Mouse (Mus musculus) intestine, embryonic 16.5 days (tissue): ENCODE results near the gene Golga5. TPM values are rescaled to one million over a fixed set of nuclear protein-coding genes. Genes with fewer than 3 reads are reported as not detected.
A peak's percentile ranks its signal among the peaks of the same experiment; 100 is the strongest.

Source experiments
- ATAC-seq: fragments of 200-750 bp; cut with Nextera tagmentation; 2 replicates; pipeline ENCODE4 v1.8.0; 2017; ENCODE audit warnings: moderate TSS enrichment, moderate library complexity
- H3K27ac ChIP-seq: fragments of 300-500 bp; sonication (generic); 2 replicates; pipeline ENCODE4 v1.5.1; 2014; ENCODE audit warnings: mild to moderate bottlenecking, low read length
- H3K27me3 ChIP-seq: fragments of 300-500 bp; sonication (generic); replicated peaks from 2 replicates; pipeline ENCODE4 v1.6.1; 2014; ENCODE audit warnings: low read length, control low read depth, mixed read lengths; ENCODE audit not compliant: control insufficient read depth, insufficient read depth
- H3K36me3 ChIP-seq: fragments of 300-500 bp; sonication (generic); 2 replicates; pipeline ENCODE4 v1.6.1; 2014; ENCODE audit warnings: low read length, control low read depth; ENCODE audit not compliant: control insufficient read depth, insufficient read depth
- H3K4me1 ChIP-seq: fragments of 300-500 bp; sonication (generic); 2 replicates; pipeline ENCODE4 v1.6.1; 2014; ENCODE audit warnings: low read length, control low read depth, mixed read lengths; ENCODE audit not compliant: control insufficient read depth, insufficient read depth
- H3K4me2 ChIP-seq: fragments of 300-500 bp; sonication (generic); 2 replicates; pipeline ENCODE4 v1.6.1; 2014; ENCODE audit warnings: low read depth, low read length, control low read depth
- H3K4me3 ChIP-seq: fragments of 300-500 bp; sonication (generic); 2 replicates; pipeline ENCODE4 v1.5.1; 2014; ENCODE audit warnings: mild to moderate bottlenecking, low read length
- H3K9ac ChIP-seq: fragments of 300-500 bp; sonication (generic); 2 replicates; pipeline ENCODE4 v1.6.1; 2014; ENCODE audit warnings: low read depth, low read length
- H3K9me3 ChIP-seq: fragments of 300-500 bp; sonication (generic); 2 replicates; pipeline ENCODE4 v1.6.1; 2016; ENCODE audit warnings: low read length, control low read depth; ENCODE audit not compliant: control insufficient read depth
- WGBS: fragments of 180-500 bp; shearing (Covaris S2); extraction: QIAGEN DNeasy Blood & Tissue Kit; methylation state at CpG from one replicate; pipeline ENCODE4 v1.1.7; 2014; 5-methylcytosine and 5-hydroxymethylcytosine counted together
- polyA plus RNA-seq: library from polyadenylated mRNA; unstranded; fragments of >200 nt; fragmentation: Nextera tagmentation; extraction: Ambion mirVana; gene quantifications from 2 replicates; pipeline ENCODE4 v1.2.1, GENCODE M21; 2015

Golga5 gene
- polyA plus RNA-seq, 1 experiment from 2014 or later: 31.3 TPM

DNA sequence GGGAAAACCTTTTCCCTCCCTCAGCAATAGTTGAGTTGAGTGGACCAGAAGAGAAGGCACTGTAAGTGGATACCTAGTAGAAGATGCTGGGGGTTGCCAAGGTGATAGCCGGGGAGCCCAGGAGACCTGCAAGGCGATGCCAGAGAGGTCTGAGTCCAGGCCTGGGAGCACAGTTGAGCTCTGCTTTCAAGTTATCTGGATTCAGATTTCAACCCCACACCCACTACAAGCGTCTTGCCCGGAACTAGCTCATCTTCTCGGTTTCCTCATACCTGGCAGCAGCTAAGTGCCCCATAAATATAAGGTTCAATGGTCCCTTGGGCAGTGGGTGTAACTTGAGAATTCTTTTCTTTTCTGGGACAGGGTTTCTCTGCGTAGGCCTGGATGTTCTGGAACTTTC is 27.8 kb upstream of the Golga5 start:
- WGBS: 78% methylated on average over 6 of the region's 6 CpGs
- Histone ChIP-seq H3K9me3 (no peaks in the 10 kb centered on the region), H3K4me3 (no peak overlapping the region), H3K4me1 (peaks cover 3% of the 10 kb centered on the region; the same call in 1 of the 2 replicates), H3K27me3 (no peaks in the 10 kb centered on the region), H3K4me2 (no peak overlapping the region), H3K27ac (no peak overlapping the region), H3K36me3 (no peaks in the 10 kb centered on the region), H3K9ac (no peak overlapping the region)
- ATAC-seq: no peak

DNA sequence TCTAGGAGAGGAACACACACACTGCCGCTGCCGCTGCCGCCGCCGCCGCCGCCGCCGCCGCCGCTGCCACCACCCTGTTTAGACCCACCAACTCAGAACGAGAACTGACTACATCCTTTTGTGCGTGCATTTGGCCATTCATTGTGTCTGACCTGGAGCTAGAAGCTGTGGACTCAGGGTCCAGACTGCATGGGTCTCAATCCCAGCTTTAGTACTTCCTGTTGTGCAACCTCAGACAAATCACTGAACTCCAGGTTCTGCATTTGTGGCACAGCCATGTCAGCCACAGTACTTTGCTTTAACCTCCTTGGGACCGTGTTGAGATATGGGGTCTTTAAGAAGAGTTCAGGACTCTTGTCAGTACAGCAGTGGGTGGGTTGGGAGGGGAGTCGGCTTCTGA is 26.3 kb upstream of the Golga5 start:
- ATAC-seq: no peak
- H3K4me2 ChIP-seq: no peak overlapping the region
- H3K36me3 ChIP-seq: no peaks in the 10 kb centered on the region
- no peak overlapping the region for H3K27ac ChIP-seq
- H3K4me1 ChIP-seq: peaks cover 3% of the 10 kb centered on the region; the same call in 1 of the 2 replicates
- no peaks in the 10 kb centered on the region for H3K9me3 ChIP-seq
- no peak overlapping the region for H3K4me3 ChIP-seq
- no peaks in the 10 kb centered on the region for H3K27me3 ChIP-seq
- H3K9ac ChIP-seq: no peak overlapping the region
- WGBS: 91% methylated on average over 15 of the region's 15 CpGs

DNA sequence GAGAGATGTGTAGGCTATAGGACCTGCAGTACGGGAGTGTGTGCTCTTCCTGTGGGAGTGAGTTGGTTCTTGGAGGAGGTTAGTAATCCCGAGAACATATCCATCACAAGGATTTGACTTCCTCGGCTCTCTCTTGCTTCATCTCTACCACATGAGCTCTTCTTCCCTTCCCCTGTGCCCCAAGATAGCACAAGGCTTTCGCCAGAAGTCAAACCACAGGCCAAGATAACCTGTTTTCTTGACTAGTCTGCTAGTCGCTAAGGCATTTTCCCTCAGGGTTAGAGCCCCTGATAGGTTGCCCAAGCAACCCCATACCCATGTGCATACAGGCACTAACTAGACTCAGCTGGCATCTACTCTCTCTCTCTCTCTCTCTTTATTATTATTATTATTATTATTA is 25.3 kb upstream of the Golga5 start:
- Histone ChIP-seq H3K27ac (no peak overlapping the region), H3K9ac (no peak overlapping the region), H3K9me3 (no peaks in the 10 kb centered on the region), H3K4me1 (peaks cover under 1% of the 10 kb centered on the region; the same call in 1 of the 2 replicates), H3K36me3 (no peaks in the 10 kb centered on the region), H3K27me3 (no peaks in the 10 kb centered on the region), H3K4me3 (no peak overlapping the region), H3K4me2 (no peak overlapping the region)
- WGBS: 80% methylated on average over 5 of the region's 5 CpGs
- ATAC-seq: no peak

DNA sequence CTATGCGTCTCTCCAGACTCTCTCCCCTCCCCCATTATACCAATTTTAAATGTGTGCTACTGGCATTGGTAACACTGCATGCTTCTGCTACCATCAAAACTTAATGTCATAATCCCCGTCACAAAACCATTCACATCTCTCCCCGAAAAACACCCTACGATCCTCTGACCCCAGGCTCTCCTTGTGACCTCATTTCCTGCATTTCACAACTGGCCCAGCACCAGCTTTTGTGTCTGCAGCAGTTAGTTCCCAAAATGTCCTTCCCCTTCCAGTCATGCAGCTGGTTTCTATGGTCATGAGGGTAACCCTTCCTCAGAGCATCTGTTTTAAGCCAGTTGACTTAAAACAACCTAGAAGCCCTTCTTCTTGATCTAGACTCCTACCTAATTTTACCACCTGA is 23.5 kb upstream of the Golga5 start:
- no peak overlapping the region for H3K4me2 ChIP-seq
- H3K9me3 ChIP-seq: no peaks in the 10 kb centered on the region
- no peaks in the 10 kb centered on the region for H3K36me3 ChIP-seq
- H3K9ac ChIP-seq: no peak overlapping the region
- no peak overlapping the region for H3K27ac ChIP-seq
- ATAC-seq: no peak
- no peaks in the 10 kb centered on the region for H3K27me3 ChIP-seq
- no peak overlapping the region for H3K4me3 ChIP-seq
- no peaks in the 10 kb centered on the region for H3K4me1 ChIP-seq
- 68% methylated on average over 4 of the region's 4 CpGs for WGBS

DNA sequence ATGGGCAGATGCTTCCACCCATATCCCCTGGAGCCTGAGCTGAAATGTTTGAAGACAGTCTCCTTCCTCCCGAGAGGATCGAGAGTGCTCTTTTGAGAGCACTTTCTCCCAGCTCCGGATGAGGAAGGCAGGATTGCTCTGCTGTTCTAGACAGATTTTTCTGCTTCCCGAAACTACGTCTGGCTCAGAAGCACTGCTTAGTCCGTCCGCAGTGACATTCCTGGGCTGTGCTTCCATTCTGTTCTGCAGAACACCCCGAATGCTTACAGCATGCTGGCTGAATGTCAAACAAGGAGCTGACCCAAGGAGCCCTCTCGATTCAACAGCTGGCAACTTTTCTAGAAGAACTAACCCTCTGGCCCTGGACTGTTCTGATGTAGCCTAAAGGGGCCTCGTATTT is 18.5 kb upstream of the Golga5 start:
- no peaks in the 10 kb centered on the region for H3K27me3 ChIP-seq
- 50% methylated on average over 10 of the region's 10 CpGs for WGBS
- H3K27ac ChIP-seq: peak overlapping the region; percentile 12
- H3K9me3 ChIP-seq: no peaks in the 10 kb centered on the region
- H3K36me3 ChIP-seq: no peaks in the 10 kb centered on the region
- H3K4me3 ChIP-seq: no peak overlapping the region
- ATAC-seq: no peak; the same call in 1 of the 2 replicates
- H3K9ac ChIP-seq: no peak overlapping the region
- H3K4me2 ChIP-seq: peak overlapping the region; percentile 3; the same call in 1 of the 2 replicates
- peaks cover 8% of the 10 kb centered on the region for H3K4me1 ChIP-seq

DNA sequence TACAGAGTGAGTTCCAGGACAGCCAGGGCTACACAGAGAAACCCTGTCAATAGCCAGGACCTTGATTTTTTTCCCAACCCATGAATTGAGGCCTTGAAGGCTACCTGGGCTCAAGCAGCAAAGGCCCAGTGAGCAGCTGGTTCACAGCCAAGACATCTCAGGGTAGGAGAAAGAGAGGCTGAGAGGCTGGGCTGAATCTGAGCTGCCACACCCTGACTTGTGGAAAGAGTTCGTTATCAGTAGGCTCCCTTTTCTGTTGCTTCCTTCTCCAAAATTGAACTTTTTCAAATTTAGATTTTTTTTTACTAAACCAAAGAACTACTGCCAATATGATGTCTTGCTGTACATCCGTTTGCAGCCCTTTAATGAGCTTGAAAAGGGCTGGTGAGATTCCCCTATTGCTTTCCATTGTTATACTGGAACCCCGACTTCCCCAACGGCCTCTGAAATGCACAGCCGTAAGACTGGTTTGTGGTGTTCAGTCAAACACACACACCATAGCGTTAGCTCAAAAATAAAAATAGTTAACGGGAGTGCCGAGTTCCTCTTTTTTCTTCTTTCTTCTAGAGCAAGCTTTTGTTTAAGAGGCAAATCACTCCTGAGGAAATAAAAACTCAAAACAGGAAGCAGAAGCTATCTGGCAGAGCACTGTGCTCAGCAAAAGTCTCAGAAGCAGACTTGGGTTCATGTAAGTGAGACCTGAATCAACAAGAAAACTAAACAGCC is 17.6 kb upstream of the Golga5 start:
- no peaks in the 10 kb centered on the region for H3K36me3 ChIP-seq
- H3K9me3 ChIP-seq: no peaks in the 10 kb centered on the region
- no peak for ATAC-seq
- no peak overlapping the region for H3K4me3 ChIP-seq
- H3K9ac ChIP-seq: no peak overlapping the region
- H3K4me1 ChIP-seq: peaks cover 8% of the 10 kb centered on the region
- WGBS: 70% methylated on average over 8 of the region's 8 CpGs
- H3K27ac ChIP-seq: peak overlapping the region; percentile 12
- no peaks in the 10 kb centered on the region for H3K27me3 ChIP-seq
- H3K4me2 ChIP-seq: no peak overlapping the region

DNA sequence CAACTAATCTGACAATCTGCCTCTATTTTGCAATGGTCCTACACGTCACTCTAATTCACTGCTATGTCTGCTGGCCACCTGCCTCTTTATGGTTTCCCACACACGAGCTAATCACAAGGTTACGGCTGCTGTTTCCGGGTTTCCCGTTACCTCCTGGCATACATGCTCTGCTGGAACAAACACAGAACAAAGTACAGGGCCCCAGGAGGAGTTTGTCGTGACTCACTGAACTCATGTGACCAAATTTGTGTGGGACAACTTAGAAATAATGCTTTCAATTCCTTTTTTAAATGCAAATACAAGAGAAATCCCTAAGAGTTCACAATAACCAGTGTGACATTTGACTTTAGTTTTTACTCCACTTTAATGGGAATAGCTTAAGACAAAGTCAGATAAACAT is 15.4 kb upstream of the Golga5 start:
- Histone ChIP-seq H3K9ac (no peak overlapping the region), H3K27me3 (no peaks in the 10 kb centered on the region), H3K4me2 (no peak overlapping the region), H3K9me3 (no peaks in the 10 kb centered on the region), H3K27ac (peak overlapping the region; percentile 74), H3K4me1 (peaks cover 8% of the 10 kb centered on the region), H3K36me3 (no peaks in the 10 kb centered on the region), H3K4me3 (no peak overlapping the region)
- ATAC-seq: peak; percentile 95
- WGBS: 46% methylated on average over 6 of the region's 6 CpGs

DNA sequence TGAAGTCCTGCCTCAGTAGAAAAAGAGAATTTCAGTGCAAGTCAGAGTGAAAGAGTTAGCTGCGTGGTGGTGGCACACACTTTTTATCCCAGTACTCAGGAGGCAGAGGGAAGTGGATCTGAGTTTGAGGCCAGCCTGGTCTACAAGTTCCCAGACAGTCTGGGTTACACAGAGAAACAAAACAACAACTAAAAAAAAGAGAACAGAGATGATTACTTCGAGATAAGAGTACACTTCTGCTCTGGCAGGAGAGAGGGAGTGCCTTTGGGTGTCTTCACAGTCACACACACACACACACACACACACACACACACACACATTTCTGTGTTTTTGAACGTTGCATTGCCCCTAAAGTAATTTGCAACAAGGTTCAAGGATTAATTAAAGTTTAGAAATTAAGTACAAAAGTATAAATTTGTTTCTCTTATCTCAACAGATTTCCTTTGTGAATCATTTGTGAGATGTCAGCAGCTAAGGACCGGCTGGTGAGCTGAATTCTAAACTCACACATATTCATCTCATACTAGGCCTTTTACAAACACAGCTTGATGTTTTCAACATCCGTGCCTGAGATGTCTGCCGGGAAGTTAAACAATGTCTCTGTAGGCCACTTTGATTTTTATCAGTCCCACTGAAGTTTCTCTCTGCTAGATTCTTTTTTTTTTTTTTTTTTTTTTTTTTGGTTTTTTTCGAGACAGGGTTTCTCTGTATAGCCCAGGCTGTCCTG is 12.3 kb upstream of the Golga5 start:
- Histone ChIP-seq H3K27me3 (no peaks in the 10 kb centered on the region), H3K4me2 (no peak overlapping the region), H3K36me3 (no peaks in the 10 kb centered on the region), H3K4me3 (no peak overlapping the region), H3K4me1 (peaks cover 3% of the 10 kb centered on the region; the same call in 1 of the 2 replicates), H3K27ac (no peak overlapping the region), H3K9me3 (no peaks in the 10 kb centered on the region), H3K9ac (no peak overlapping the region)
- ATAC-seq: no peak
- 53% methylated on average over 6 of the region's 7 CpGs for WGBS

DNA sequence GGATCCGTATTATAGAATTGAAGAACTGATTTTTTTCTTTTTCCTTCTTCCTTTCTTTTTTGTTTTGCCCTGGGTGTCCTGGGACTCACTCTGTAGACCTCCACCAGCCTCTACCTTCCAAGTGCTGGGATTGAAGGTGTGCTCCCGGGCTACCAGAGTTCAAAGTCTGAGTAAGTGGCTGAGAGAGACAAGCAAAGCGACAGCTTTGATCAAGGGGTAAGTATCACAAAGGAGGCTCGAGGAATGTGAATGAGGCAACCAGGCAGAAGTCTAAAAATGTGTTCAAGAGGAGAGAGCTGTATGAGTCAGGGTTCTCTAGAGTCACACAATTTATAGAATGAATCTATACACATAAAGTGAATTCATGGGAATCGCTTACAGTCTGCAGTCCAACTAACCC is 8.9 kb upstream of the Golga5 start:
- Histone ChIP-seq H3K27ac (no peak overlapping the region), H3K36me3 (no peaks in the 10 kb centered on the region), H3K4me1 (no peaks in the 10 kb centered on the region; the same call in 1 of the 2 replicates), H3K4me2 (no peak overlapping the region), H3K4me3 (no peak overlapping the region), H3K9me3 (no peaks in the 10 kb centered on the region), H3K27me3 (no peaks in the 10 kb centered on the region), H3K9ac (no peak overlapping the region)
- WGBS: 63% methylated on average over 5 of the region's 5 CpGs
- no peak for ATAC-seq
